Mouse (Mus musculus) G1E-ER4 (cell line): ENCODE results near the gene Sncb. TPM values are rescaled to one million over a fixed set of nuclear protein-coding genes. Genes with fewer than 3 reads are reported as not detected.

Source experiments
- GATA1 ChIP-seq: IDR thresholded peaks from one replicate; pipeline ENCODE4 v1.8.0; 2012; ENCODE audit warnings: low read length, inconsistent platforms
- polyA plus RNA-seq: library from polyadenylated mRNA; stranded (reverse); fragments of >175 nt; gene quantifications from 2 replicates; pipeline ENCODE4 v1.2.3, GENCODE M21; 2012

Sncb gene
- polyA plus RNA-seq, 1 experiment: not detected

DNA sequence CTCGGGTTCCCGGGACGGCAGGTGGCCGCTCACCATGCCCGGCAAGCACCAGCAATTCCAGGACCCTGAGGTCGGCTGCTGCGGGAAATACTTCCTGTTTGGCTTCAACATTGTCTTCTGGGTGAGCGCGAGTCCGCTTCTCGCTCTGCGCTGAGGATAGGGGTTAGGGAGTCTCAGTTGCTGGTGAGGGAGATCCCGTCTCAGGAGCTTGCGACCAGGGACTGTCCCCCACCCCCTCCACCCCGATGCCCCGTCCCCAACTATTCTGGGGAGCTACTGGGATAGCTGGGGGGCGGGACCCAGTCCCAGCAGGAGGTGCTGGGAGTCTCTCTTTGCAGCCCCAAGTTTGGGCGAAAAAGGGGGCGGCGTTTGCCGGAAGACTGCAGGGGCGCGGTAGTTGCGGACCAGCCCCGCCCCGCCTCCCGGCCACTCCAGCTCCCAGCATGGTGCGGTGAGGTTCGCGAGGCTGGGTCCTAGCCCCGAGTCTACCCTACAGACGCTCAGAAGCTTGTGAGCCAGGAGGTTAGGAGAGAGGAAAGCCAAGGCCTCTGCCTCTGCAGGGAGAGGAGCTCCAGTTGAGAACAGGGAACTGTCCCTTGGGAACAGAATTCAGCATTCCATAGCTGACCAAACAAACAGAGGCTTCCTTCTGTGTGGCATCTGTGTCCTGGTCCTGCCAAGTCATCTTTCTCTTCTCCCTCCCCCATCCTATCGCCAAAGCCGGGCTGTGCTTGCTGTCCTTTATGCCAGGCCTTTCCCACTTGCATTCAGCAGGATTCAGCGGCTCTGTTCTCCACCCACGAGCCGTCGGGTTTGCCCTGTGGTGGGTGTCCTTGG, 23.4 kb upstream of the Sncb start:
- no peak for TF ChIP-seq GATA1

DNA sequence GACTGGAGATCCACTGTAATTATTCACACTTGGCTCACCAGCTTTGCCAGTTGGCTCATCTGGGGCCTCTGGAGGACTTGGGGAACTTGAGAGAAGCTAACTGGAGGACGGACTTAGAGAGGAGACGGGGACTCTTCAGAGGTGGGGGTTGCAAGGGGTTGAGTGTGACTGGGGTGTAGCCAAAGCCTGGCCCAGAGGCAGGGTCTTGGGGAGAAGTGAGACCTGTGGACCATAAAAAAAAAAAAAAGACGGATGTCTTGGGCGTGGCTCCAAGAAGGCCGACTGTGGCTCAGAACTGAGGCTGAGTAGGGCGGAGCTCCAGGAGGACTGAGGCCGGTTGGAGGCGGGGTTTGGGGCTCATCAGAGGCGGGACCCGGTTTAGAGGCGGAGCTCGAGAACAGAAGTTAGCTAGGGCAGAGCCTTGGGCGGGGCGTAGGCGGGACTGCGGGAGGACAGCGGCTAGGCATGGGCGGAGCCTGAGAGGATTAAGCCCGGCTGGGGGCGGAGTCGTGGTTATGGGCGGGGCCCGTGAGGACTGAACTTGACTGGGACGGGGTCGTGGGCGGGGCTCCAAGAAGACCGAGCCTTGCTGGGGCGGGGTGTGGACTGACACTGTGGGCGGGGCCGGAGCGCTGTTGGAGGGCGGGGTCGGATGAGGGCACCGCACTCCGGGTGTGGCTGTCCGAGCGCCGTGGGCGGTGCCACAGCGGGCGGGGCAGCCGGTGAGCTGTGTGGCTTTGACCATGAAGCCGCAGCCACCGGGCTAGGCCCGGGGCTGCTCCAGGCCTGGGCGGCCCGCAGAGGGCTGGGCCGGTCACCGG, 22.6 kb upstream of the Sncb start, which contains the start of gene Tspan17:
Gene Tspan17, plus strand, starts transcription at position 638 of the 821 bp plus-strand sequence.
- no peak for TF ChIP-seq GATA1

DNA sequence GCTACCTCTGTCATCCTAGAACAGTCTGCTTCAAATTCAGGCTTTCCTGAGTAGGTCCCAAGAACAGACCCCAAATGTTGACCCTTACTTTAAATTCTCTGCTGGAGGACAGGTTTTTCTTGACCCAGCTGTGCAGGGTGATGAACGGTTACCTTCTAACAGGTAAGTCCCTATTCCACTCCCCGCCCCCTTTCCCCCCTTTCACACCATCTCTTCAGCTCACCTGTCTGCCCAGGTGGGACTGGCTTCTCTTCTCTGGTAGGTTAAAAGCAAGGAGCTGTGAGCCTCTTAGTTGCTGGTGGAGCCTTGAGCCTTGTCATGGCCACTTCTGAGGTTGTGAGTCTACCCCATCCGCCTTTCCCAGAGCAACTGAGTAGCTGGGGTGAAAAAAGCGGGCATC, 17.3 kb upstream of the Sncb start, which contains the start of gene Eif4e1b:
Gene Eif4e1b, plus strand, starts transcription at position 301 of the 400 bp plus-strand sequence.
- TF ChIP-seq GATA1: no peak

GRCm38 (mm10) chr13:54783235-54783634, 16.8 kb upstream of the Sncb start:
- no peak for TF ChIP-seq GATA1

- TF ChIP-seq GATA1: no peak
Observed at GRCm38 (mm10) chr13:54781086-54781485, 14.7 kb upstream of the Sncb start.

- no peak for TF ChIP-seq GATA1
Observed at GRCm38 (mm10) chr13:54780592-54780991, 14.2 kb upstream of the Sncb start.

GRCm38 (mm10) chr13:54767012-54767411, 617 bp upstream of the Sncb start:
- TF ChIP-seq GATA1: no peak

DNA sequence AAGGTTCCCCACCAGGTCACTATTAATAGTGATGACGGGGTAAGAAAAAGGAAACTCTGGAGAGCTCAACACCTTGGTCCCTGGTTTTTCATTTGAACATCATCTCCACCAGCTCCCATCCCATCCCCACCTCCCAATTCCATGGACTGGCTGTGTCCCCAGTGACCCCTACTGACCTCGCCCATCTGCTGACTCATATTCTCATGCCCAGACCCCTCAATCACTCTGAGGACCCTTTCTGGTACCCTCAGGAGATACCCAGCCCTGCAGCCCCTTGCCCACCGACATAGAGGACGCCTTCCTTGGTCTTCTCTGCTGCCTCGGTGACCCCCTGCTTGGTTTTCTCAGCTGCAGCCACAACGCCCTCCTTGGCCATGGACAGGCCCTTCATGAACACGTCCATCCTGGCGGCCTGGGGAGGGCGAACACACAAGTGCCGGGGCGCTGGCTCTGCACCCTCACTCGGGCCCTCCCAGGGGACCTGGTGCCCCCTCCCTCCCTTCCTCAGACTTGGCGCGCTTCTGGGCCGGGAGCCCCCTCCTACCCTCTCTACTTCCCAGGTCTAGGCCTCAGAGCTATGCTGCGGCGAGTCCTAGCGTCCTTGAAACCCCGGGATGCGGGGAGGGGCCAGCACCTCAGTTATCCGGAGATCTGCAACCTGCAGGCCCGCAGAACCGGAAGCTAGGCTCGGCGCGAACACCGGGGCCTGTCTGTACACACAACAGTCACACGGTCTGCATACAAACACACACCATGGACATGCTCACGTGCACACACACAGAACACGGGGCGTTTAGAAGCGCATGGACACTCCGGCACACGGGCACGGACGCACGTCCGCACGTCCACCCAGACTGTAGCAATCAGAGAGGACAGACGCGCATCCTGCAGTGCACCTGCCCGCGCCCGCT, 859 bp downstream of the Sncb start:
- TF ChIP-seq GATA1: no peak

- no peak for TF ChIP-seq GATA1
Observed at GRCm38 (mm10) chr13:54760906-54761305, 5.5 kb downstream of the Sncb start.

- no peak for TF ChIP-seq GATA1
Observed at GRCm38 (mm10) chr13:54760164-54760795, 6.1 kb downstream of the Sncb start.

GRCm38 (mm10) chr13:54759496-54759895, 6.9 kb downstream of the Sncb start:
- TF ChIP-seq GATA1: no peak

- no peak for TF ChIP-seq GATA1
Observed at GRCm38 (mm10) chr13:54758756-54759470, 7.5 kb downstream of the Sncb start.

DNA sequence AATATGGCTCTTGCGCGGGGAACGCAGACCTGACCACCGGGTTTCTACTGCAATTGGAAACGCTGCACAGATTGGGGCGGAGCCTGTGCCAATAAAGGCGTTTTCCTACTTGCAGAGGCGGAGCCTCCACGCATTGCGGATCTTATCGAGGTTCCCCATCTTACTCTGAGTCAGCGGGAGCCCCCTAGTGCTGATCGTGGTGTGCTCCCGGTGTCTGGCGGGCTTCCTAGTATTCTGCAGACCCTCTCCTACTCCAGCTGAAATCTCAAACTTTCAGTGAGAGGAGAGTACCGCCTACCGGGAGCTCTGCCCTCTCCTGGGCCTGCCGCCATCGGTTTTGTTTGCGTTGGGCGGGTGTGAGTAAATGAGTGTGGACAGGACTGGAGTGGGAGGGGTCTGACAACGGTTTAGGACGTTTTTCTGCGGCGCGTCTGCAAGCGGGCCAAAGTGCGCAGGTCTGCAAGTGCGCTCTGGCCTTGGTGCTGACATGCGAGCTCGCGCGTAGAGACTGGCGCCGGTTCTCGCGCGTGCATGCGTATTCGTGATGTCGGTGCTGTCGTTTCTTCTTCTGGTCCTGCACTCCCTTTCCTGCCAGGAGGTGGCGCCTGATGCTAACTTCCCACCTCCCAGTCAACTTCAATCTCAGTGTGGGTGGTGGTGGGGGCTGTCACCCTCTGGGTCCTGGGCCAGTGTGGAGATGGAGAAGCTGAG, 8.2 kb downstream of the Sncb start:
- TF ChIP-seq GATA1: no peak
